Mouse (Mus musculus) lung, adult 2 months (tissue): ENCODE measurements around the gene Scube3.

ENCODE experiments used
- CTCF ChIP-seq: fragments of 200-500 bp; IDR thresholded peaks from 2 replicates; pipeline ENCODE4 v1.5.1; 2011; ENCODE audit warnings: mild to moderate bottlenecking, low read length, control low read depth; ENCODE audit not compliant: insufficient read depth
- POLR2A ChIP-seq: fragments of 200-500 bp; IDR thresholded peaks from 2 replicates; pipeline ENCODE4 v1.6.1; 2011; ENCODE audit warnings: low read depth, mild to moderate bottlenecking, control low read depth, low read length, borderline replicate concordance; ENCODE audit errors: extremely low read depth

DNA sequence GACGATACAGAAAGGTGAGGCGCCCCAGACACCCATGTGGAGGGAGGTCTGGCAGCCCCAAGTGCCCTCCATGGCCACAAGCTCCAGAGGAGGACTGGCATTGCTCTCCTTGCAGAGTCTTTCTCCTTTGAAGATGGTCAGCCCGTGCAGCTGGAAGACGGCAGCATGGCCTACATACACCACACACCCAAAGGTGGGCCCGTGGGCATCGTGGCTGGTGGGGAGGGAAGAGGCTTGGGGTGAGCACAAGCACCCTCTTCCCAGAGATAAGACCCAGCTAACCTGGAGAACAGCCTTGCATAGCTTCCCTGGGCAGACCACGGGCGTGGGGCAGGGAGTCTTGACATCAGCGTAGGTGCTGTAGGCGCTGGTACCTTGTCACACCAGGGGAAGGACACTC lies 53.1 kb downstream of the Scube3 start:
- TF ChIP-seq CTCF (no peak), POLR2A (no peak)
